Mouse (Mus musculus) embryonic facial prominence, embryonic 12.5 days (tissue): ENCODE results near the gene E130308A19Rik. TPM values are rescaled to one million over a fixed set of nuclear protein-coding genes. Genes with fewer than 3 reads are reported as not detected.

ENCODE experiments used
- ATAC-seq: fragments of 200-750 bp; cut with Nextera tagmentation; 2 replicates; pipeline ENCODE4 v1.8.0; 2017; ENCODE audit not compliant: insufficient number of reproducible peaks, insufficient read depth, low FRiP score, low TSS enrichment
- H3K27ac ChIP-seq: fragments of 300-500 bp; sonication (generic); 2 replicates; pipeline ENCODE4 v1.5.1; 2016; ENCODE audit warnings: mild to moderate bottlenecking
- H3K27me3 ChIP-seq: fragments of 300-500 bp; sonication (generic); 2 replicates; pipeline ENCODE4 v1.6.1; 2016; ENCODE audit warnings: mild to moderate bottlenecking, moderate library complexity
- H3K36me3 ChIP-seq: fragments of 300-500 bp; sonication (generic); 2 replicates; pipeline ENCODE4 v1.6.1; 2016; ENCODE audit warnings: mild to moderate bottlenecking
- H3K4me1 ChIP-seq: fragments of 300-500 bp; sonication (generic); 2 replicates; pipeline ENCODE4 v1.6.1; 2016
- H3K4me2 ChIP-seq: fragments of 300-500 bp; sonication (generic); replicated peaks from 2 replicates; pipeline ENCODE4 v1.6.1; 2016; ENCODE audit warnings: mild to moderate bottlenecking, moderate library complexity
- H3K4me3 ChIP-seq: fragments of 300-500 bp; sonication (generic); 2 replicates; pipeline ENCODE4 v1.5.1; 2016; ENCODE audit warnings: mild to moderate bottlenecking
- H3K9ac ChIP-seq: fragments of 300-500 bp; sonication (generic); 2 replicates; pipeline ENCODE4 v1.6.1; 2016; ENCODE audit warnings: mild to moderate bottlenecking, moderate library complexity
- H3K9me3 ChIP-seq: fragments of 300-500 bp; sonication (generic); 2 replicates; pipeline ENCODE4 v1.6.1; 2016; ENCODE audit warnings: mild to moderate bottlenecking, moderate library complexity
- WGBS: fragments of 180-500 bp; shearing (Covaris S2); methylation state at CpG from one replicate; pipeline ENCODE4 v1.1.7; 2016; 5-methylcytosine and 5-hydroxymethylcytosine counted together
- polyA plus RNA-seq: library from polyadenylated mRNA; unstranded; fragments of >200 nt; fragmentation: Nextera tagmentation; extraction: Ambion mirVana; gene quantifications from 2 replicates; pipeline ENCODE4 v1.2.1, GENCODE M21; 2016

Gene E130308A19Rik
- polyA plus RNA-seq, 1 experiment from 2014 or later = 40.3 TPM

DNA sequence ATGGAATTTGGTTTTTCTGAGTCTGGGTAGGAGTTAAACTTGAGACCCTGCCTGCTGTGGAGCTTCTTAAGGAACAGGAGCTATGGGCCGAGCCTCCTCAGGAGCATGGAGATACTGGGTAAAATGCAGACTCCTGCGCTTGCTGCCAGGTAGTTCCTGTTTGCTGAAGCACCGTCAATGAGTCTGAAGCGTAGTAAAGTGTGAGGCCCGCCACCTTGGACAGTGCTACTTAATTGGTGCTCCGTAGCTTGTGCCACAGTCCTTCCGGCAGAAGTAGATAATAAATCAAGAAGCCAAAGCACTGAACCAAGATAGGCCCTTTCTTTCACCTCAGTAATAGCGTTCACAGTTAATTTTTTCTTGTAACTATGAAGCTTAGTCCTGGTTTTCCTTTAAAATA lies 92.5 kb downstream of the E130308A19Rik start:
- Histone ChIP-seq H3K9ac (no peak overlapping the region), H3K27me3 (no peaks in the 10 kb centered on the region), H3K4me2 (no peak overlapping the region), H3K4me3 (no peak overlapping the region), H3K9me3 (no peaks in the 10 kb centered on the region), H3K4me1 (peaks cover 17% of the 10 kb centered on the region), H3K36me3 (peaks cover 9% of the 10 kb centered on the region), H3K27ac (no peak overlapping the region)
- 84% methylated on average over 8 of the region's 8 CpGs for WGBS
- ATAC-seq = no peak

DNA sequence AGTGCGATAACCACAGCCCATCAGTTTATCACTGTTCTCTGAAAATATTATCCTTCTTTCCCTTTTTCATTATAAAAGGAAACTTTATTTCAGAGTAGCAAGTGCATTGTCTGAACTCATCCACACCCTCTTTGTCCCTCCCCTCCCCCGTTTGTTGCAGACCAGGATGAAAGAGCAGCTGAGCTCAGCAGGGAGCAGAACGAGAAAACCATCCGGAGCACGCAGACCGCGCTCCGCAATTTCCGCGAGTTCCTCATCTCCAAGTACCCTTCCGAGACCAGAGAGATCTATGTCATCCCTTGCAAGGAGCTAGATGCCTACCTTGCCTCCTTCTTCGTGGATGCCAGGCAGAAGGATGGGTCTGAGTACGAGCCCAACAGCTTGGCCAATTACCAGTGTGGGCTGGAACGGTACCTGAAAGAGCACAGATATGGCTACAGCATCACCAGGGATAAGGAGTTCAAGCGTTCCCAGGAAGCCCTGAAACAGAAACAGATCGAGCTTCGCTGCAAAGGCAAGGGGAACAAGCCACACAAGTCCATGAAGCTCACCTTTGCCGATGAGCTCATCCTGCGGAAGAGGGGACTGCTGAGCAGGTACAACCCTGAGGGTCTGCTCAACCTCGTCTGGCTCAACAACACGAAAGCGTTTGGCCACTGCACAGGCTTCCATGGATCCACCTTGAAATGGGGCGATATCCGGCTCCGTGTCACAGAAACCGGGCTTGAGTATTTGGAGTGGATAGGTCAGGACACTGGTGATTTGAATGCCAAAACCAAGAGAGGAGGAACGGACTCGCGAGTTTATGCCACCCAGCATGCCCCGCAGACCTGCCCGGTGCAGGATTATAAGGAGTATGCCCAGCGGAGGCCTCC lies 93.7 kb downstream of the E130308A19Rik start:
- WGBS = 85% methylated on average over 32 of the region's 32 CpGs
- Histone ChIP-seq H3K36me3 (peaks cover 9% of the 10 kb centered on the region), H3K27me3 (no peaks in the 10 kb centered on the region), H3K9ac (no peak overlapping the region), H3K9me3 (no peaks in the 10 kb centered on the region), H3K27ac (no peak overlapping the region), H3K4me3 (no peak overlapping the region), H3K4me2 (no peak overlapping the region), H3K4me1 (peaks cover 17% of the 10 kb centered on the region)
- no peak for ATAC-seq

DNA sequence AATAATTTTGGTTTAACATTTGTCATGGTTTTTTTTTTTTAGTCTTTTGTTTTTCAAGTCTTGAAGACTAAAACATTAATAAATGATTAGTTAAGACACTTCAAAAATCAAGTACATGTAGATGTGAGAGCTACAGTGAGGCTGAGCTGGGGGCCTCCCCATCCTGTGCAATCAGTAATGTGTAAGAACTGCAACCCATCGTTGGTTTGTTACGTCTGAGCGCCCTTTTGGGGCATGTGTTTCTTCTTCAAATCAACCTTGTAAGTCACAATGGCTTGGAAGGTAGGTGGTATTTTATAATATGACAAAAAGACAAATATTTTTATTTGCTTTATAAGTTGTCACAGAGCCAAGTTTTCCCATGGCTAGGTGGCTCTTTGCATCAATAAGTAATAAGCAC lies 95.8 kb downstream of the E130308A19Rik start:
- Histone ChIP-seq H3K4me1 (peaks cover 14% of the 10 kb centered on the region), H3K9me3 (no peaks in the 10 kb centered on the region), H3K36me3 (peaks cover 9% of the 10 kb centered on the region), H3K27me3 (no peaks in the 10 kb centered on the region), H3K27ac (no peak overlapping the region), H3K4me3 (no peak overlapping the region), H3K9ac (no peak overlapping the region), H3K4me2 (no peak overlapping the region)
- no peak for ATAC-seq
- WGBS = 76% methylated on average over 3 of the region's 3 CpGs

DNA sequence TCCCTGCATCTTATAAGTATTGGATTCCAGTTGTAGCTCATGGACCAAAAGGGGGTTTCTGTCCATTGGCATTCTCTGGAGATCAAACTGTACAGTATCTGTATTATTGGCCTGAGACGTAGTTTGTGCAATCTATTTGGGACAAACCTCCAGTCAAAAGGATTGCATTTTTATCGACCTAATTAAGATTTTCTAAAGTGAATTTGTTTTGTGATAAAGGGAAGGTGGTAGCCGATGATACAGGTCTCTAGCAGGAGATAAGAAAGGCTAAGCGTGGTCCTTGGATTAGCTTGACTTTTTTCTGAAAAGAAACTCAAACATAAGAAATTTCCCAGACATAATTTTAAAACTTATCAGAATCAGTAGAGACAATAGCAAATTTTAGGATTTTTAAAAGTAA lies 99.6 kb downstream of the E130308A19Rik start:
- H3K27ac ChIP-seq = no peak overlapping the region
- H3K9me3 ChIP-seq = no peaks in the 10 kb centered on the region
- no peaks in the 10 kb centered on the region for H3K27me3 ChIP-seq
- H3K4me2 ChIP-seq = no peak overlapping the region
- ATAC-seq = no peak
- no peaks in the 10 kb centered on the region for H3K36me3 ChIP-seq
- 88% methylated on average over 4 of the region's 4 CpGs for WGBS
- H3K4me1 ChIP-seq = peaks cover 18% of the 10 kb centered on the region
- H3K4me3 ChIP-seq = no peak overlapping the region
- no peak overlapping the region for H3K9ac ChIP-seq

DNA sequence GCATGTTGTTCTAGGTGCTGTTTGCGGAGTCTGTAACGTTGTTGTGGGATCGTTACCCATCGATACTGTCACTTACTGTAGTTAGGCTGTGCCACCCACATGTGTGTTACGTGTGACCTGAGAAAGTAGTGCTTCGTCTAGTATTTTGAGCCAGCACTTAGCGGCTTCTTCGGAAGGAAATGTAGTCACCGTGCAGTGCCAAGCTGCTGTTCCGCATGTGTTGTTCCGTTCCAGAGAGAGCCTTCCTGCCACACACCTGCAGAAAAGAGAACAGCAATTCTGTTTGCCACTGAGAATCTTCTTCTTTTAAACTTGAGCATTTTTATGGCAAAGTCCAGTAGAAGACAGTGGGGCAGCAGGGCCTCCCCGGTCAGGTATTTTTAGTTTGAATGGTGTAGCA lies 100.5 kb downstream of the E130308A19Rik start:
- Histone ChIP-seq H3K9me3 (no peaks in the 10 kb centered on the region), H3K36me3 (no peaks in the 10 kb centered on the region), H3K9ac (no peak overlapping the region), H3K27ac (no peak overlapping the region), H3K4me1 (peaks cover 12% of the 10 kb centered on the region; the same call in 1 of the 2 replicates), H3K4me3 (no peak overlapping the region), H3K27me3 (no peaks in the 10 kb centered on the region), H3K4me2 (no peak overlapping the region)
- ATAC-seq = no peak
- WGBS = 90% methylated on average over 12 of the region's 12 CpGs

DNA sequence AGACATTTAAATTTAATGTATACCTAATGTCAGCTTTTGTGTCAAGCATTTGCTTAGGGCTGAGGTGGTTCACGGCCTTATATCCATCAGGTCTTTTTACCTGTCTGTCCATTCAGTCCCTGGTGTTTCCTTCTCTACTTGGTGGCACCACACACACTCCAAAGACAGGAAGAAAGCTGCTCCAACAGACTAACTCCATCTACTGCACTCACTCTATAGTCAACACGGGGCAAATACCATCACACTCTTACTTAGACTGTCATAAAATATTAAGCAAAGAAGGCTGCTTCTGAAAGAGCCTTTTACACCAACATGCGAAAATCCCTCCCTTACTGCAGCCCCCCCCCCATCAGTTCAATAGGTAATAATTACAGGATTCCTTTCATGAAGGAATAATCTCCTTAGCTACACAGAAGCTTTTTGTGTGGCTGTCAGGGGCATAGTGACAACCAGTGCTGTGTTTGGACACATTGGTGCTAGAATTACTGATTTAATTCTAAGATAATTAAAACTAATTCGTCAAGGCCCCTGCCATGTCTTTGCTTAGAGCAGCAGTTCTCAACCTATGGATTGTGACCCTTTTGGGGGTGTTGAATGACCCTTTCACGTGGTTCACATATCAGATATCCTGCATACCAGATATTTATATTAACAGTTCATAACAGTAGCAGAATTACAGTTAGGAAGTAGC lies 101.3 kb downstream of the E130308A19Rik start:
- Histone ChIP-seq H3K4me1 (peaks cover 12% of the 10 kb centered on the region; the same call in 1 of the 2 replicates), H3K27me3 (no peaks in the 10 kb centered on the region), H3K4me3 (no peak overlapping the region), H3K9me3 (no peaks in the 10 kb centered on the region), H3K27ac (no peak overlapping the region), H3K36me3 (no peaks in the 10 kb centered on the region), H3K4me2 (no peak overlapping the region), H3K9ac (no peak overlapping the region)
- 59% methylated on average over 5 of the region's 5 CpGs for WGBS
- 0 out of 2 replicates have a peak, but pooled peaks have one; percentile 60 for ATAC-seq

DNA sequence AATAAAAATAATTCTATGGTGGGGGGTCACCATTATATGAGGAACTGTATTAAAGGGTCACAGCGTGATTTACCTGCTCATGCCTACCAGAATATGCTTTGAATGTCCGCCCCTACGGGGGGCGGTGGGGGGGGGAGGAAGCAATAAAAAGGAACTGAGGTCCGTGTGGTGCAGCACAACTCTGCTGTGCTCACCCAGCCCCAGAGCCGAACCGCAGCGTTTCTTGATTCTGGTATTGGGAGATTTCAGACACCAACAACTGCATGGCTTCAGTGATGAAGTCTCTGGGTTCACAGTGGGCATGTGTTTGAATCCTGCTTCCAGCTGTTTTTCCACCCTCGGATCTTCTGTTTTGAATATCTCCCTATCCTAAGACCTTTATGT lies 101.9 kb downstream of the E130308A19Rik start:
- Histone ChIP-seq H3K9ac (no peak overlapping the region), H3K4me2 (no peak overlapping the region), H3K27me3 (no peaks in the 10 kb centered on the region), H3K4me3 (no peak overlapping the region), H3K9me3 (no peaks in the 10 kb centered on the region), H3K36me3 (no peaks in the 10 kb centered on the region), H3K27ac (no peak overlapping the region), H3K4me1 (peaks cover 12% of the 10 kb centered on the region; the same call in 1 of the 2 replicates)
- 78% methylated on average over 9 of the region's 9 CpGs for WGBS
- ATAC-seq = no peak

DNA sequence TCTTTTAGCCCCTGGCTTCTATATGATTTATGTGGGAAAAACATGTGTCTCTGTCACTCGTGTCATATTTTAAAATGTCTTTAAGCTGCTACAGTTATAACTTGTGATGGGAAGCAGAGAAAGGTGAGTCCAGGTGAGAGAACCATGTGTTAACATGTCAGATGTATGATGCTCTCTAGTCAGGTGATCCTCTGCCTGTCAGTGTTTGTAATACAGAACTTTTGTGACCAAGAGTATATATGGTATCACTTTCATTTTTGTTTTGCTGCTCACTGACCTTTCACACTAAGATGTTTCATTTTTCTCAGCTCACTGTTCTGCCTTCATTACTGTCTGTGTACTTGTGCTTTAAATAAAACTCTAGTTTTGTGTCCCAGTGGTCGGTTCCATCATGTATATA lies 102.8 kb downstream of the E130308A19Rik start:
- no peak overlapping the region for H3K4me3 ChIP-seq
- H3K9me3 ChIP-seq = no peaks in the 10 kb centered on the region
- no peak overlapping the region for H3K27ac ChIP-seq
- ATAC-seq = no peak
- no peak overlapping the region for H3K9ac ChIP-seq
- H3K27me3 ChIP-seq = no peaks in the 10 kb centered on the region
- H3K36me3 ChIP-seq = no peaks in the 10 kb centered on the region
- peaks cover 12% of the 10 kb centered on the region; the same call in 1 of the 2 replicates for H3K4me1 ChIP-seq
- WGBS = 82% methylated on average over 2 of the region's 2 CpGs
- no peak overlapping the region for H3K4me2 ChIP-seq

DNA sequence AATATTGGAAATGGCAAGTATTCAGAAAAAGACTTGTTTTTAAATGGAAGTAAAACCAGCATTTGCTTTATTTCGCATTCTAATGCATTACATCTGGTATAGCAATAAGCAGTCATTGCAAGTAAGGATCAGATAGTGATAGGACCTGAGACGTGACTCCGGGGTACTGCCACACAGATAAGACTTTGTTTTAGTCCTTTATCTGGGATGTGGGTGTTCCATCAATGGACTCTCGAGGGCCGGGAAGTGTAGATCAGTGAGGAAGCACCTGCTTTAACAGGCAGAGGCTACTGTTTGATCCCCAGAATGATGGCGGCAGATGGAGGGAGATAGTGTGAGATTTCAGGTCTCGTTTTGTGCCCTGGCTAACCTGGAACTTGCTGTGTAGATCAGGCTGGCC lies 105.5 kb downstream of the E130308A19Rik start:
- Histone ChIP-seq H3K4me2 (no peak overlapping the region), H3K27ac (no peak overlapping the region), H3K27me3 (no peaks in the 10 kb centered on the region), H3K4me3 (no peak overlapping the region), H3K4me1 (peaks cover 12% of the 10 kb centered on the region; the same call in 1 of the 2 replicates), H3K9ac (no peak overlapping the region), H3K9me3 (no peaks in the 10 kb centered on the region), H3K36me3 (no peaks in the 10 kb centered on the region)
- 86% methylated on average over 7 of the region's 7 CpGs for WGBS
- no peak for ATAC-seq

DNA sequence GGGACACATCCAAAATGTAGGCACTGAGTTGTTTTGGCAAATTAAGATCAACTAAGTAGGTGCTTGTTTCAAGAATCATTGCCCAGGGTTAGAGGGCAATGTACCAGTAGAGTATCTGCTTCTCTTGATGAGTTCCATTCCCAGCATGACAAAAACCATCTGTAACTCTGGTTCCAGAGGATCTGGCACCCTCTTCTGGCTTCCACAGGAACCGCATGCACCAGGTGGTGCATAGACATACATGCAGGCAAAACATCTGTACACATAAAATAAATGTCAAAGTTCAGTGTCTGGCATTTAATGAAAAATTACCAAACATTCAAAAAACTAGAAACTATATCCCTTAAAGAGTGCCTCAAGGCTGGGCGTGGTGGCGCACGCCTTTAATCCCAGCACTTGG lies 113.3 kb downstream of the E130308A19Rik start:
- Histone ChIP-seq H3K9ac (no peak overlapping the region), H3K36me3 (0 out of 2 replicates have a peak, but pooled peaks cover 6% of the 10 kb centered on the region), H3K9me3 (no peaks in the 10 kb centered on the region), H3K4me2 (no peak overlapping the region), H3K27me3 (no peaks in the 10 kb centered on the region), H3K4me3 (no peak overlapping the region), H3K27ac (no peak overlapping the region), H3K4me1 (no peaks in the 10 kb centered on the region)
- no peak for ATAC-seq
- 99% methylated on average over 4 of the region's 4 CpGs for WGBS

DNA sequence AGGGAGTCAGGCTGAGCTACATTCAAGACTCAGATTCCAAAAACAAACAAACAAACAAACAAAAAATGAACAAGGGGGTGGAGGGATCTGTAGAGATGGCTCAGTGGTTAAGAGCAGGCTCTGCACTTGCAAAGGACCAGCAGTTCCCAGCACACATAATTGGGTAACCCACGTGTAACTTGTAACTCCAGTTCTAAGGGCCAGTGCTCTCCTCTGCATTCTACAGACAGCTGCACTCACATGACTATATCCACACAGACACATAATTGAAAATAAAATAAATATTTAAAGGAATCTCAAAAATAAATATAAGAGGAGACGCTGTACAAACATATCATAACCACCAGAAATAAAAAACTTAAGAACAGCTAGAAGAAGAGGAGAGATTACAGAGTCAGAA lies 113.9 kb downstream of the E130308A19Rik start:
- Histone ChIP-seq H3K4me1 (no peaks in the 10 kb centered on the region), H3K9me3 (no peaks in the 10 kb centered on the region), H3K27ac (no peak overlapping the region), H3K4me3 (no peak overlapping the region), H3K4me2 (no peak overlapping the region), H3K36me3 (0 out of 2 replicates have a peak, but pooled peaks cover 6% of the 10 kb centered on the region), H3K9ac (no peak overlapping the region), H3K27me3 (no peaks in the 10 kb centered on the region)
- no peak for ATAC-seq
- 73% methylated on average over 2 of the region's 2 CpGs for WGBS
